Mouse (Mus musculus) G1E (cell line): Measurements from ENCODE around the gene Arhgef10l.

Source experiments
- CTCF ChIP-seq: IDR thresholded peaks from 2 replicates; pipeline ENCODE4 v1.5.1; 2012; ENCODE audit warnings: low read depth, low read length, inconsistent platforms, mixed read lengths
- GATA1 ChIP-seq: IDR thresholded peaks from 2 replicates; pipeline ENCODE4 v1.6.1; 2012; ENCODE audit warnings: borderline replicate concordance, low read length, inconsistent platforms, mixed read lengths
- GATA2 ChIP-seq: IDR thresholded peaks from 2 replicates; pipeline ENCODE4 v1.6.1; 2012; ENCODE audit warnings: low read depth, low read length, inconsistent platforms, borderline replicate concordance
- POLR2AphosphoS5 ChIP-seq: IDR thresholded peaks from 2 replicates; pipeline ENCODE4 v1.6.1; 2012; ENCODE audit warnings: low read depth, low read length, inconsistent platforms; ENCODE audit not compliant: insufficient replicate concordance

GRCm38 (mm10) chr4:140688826-140689425 is 23.1 kb upstream of the Arhgef10l start:
- TF ChIP-seq GATA1: no peak
- no peak for TF ChIP-seq POLR2AphosphoS5
- TF ChIP-seq CTCF: no peak
- no peak for TF ChIP-seq GATA2
